Mouse (Mus musculus) heart, postnatal 10 days (tissue): Measurements from ENCODE around the gene Taf5l. TPM values are rescaled to one million over a fixed set of nuclear protein-coding genes. Genes with fewer than 3 reads are reported as not detected.
"Not testable (repeated sequence)": the region's sequence is repeated elsewhere in the genome, so short reads cannot be mapped to it uniquely, and the experiment has no call there.

ENCODE experiments used
- DNase-seq, 2 experiments: peaks; one replicate each; pipeline ENCODE4 v3.0.0; 2021
- intact Hi-C: fragments of 180-260 bp; cut with DNase I; formaldehyde crosslinking; loops from one replicate; pipeline ENCODE4 v1.15.1; 2025
- microRNA-seq, 2 experiments: library from miRNA; unstranded; fragments of <30 nt; microRNA quantifications; one replicate each; pipeline ENCODE4 v1.2.0; 2022
- total RNA-seq, 2 experiments: library from RNA; stranded (reverse); gene quantifications; 2 replicates each; pipeline ENCODE4 v1.2.3; 2021

Gene Taf5l
- total RNA-seq, 2 experiments from 2014 or later = 22.0 to 24.9 TPM

DNA sequence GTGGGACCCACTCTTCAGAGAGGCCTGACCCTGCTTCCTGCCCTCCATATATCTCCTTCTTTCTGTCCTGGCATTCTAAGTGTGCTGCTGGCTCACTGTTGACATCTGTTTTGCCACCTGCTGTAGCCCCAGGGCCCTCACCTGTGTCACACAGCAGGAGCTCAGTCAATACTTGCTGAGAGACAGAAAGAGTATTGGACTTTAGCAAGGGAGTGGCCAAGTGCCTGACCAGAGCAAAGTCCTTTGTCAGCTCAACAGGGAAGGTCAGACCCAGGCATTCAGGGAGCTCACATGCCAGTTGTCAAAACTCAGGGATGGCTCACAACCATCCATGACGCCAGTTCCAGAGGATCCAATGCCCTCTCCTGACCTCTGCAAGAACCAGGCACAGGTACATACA, 47.7 kb downstream of the Taf5l start:
- intact Hi-C loops = no loop called here
- DNase-seq = no peak

GRCm38 (mm10) chr8:123966896-123967295, 54.3 kb downstream of the Taf5l start:
- DNase-seq = no peak
- intact Hi-C loops = no loop called here

- no peak for DNase-seq
- intact Hi-C loops = no loop called here
These were observed 59.8 kb downstream of the Taf5l start for GRCm38 (mm10) chr8:123961371-123961770.

DNA sequence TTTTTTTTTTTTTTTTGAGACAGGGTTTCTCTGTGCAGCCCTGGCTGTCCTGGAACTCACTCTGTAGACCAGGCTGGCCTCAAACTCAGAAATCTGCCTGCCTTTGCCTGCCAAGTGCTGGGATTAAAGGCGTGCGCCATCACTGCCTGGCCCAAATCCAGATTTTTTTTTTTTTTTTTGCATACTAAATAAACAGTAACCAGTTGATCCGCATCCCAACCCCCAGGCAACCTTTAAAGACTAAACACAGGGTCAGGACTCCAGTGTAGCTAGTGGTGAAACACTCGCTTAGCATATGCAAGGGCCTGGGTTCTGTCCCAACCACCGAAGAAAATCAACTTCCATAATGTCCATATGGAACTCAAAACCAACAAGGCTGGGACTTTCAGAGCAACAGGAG, 60.6 kb downstream of the Taf5l start:
- intact Hi-C loops, DNase-seq: not testable (repeated sequence)

DNA sequence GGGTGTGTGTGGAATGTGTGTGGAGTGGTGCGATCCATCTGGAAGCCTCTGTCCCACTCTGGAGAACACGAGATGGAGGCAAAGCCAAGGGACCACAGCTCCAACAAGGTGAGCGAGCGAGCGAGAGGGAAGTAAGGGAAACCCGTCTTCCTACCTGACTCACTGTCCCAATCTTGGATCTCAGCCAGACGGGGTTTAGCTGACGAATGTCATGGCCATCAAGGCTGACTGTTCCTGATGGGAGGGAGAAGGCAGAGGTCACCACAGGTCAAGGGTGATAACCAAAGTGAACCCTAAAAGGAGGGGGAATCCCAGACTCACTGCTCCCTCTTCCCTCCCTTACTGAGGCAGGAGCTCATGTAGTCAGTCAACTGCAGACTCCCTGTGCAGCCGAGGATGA, 61.1 kb downstream of the Taf5l start:
- DNase-seq = no peak
- intact Hi-C loops = no loop called here

DNA sequence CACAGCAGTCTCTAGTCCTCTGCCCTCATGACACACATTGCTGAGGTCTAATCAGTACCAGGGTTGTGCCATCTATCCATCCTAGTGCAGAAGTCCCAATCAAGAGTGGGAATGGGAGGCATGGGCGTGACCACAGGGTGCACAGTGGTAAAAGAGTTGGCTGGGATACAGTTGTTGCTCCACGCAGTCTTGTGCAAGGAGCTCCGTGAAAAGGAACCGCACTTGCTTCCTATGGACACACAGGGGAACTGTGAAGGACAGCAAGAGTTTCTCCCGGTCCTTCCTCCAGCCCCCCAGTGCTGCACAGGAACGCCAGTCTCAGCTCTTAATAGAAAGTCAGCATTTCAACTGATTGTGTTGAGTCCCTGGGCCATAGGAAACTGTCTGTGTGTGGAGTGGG, 61.7 kb downstream of the Taf5l start:
- no peak for DNase-seq
- intact Hi-C loops = no loop called here

DNA sequence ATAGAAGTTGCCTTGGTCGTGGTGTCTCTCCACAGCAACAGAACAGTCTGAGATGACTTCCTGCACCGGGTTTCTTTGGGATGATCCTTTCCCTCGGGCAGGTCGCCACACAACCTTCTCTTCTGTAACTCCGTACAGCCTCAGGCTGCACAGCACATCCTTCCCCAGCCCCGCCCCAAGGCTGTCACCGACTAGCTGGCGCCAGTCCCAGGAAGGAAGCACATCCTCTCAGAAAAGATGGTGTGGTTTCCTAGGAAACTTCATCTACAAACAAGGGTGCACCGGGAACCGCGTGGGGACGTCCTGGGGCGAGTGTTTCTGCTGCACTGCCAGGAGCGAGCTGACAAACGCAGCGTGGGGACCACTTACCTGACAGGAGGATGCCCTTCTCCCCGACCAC, 63.1 kb downstream of the Taf5l start:
- peak; percentile 11 to 37 for DNase-seq
- intact Hi-C loops = no loop called here

GRCm38 (mm10) chr8:123954246-123954645, 67.0 kb downstream of the Taf5l start:
- no peak for DNase-seq
- intact Hi-C loops = no loop called here

- no peak for DNase-seq
- intact Hi-C loops = no loop called here
These were observed 67.5 kb downstream of the Taf5l start for GRCm38 (mm10) chr8:123953686-123954085.

DNA sequence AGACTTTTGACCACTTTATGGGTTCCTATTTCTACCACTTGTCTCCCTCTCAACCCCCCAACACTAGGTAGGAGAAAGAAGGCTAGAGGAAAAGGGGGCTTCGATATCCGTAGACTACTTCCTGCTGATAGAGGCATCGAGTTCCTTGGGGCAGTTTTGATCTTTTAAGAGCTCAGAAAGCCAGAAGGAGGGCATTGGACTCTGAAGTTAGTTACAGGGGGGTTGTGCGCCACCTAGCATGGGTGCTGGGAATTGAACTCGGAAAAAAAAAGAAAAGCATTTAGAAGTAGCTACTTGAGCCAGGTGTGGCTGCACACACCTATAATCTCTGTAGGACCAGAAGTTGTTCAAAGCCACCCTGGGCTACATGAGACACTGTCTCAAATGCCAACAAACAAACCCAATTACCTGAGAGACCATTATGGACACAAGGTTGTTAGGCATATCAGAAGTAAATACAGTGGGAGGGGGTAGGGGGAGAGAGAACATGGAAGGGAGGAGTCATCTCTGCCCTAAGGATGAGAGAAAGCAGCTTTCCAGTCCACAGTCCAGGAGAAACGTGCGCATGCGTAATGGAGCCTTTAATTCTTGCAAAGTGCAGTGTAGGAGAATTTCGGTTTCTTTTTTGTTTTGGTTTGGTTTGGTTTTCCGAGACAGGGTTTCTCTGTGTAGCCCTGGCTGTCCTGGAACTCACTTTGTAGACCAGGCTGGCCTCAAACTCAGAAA, 71.0 kb downstream of the Taf5l start:
- peak; percentile 61 to 75 for DNase-seq
- intact Hi-C loops = loop anchor here (2.0 kb wide), 1 partner anchor 33 kb away; the partner anchor contains the start of gene Abcb10

DNA sequence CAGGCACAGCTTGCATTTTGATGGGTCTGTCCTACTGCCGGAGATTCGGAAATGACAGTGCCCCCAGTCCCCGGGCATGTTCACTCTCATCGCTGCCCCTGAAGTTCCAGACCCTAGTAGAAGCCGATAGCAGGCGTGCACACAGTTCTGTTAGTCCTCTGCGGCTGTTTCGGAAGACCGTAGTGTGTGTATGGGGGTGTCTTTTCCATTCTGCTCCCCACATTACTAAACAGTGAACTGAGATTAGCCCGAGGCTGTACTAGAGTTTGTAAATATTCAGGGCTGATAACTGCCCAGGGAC, 71.6 kb downstream of the Taf5l start:
- DNase-seq = no peak
- intact Hi-C loops = loop anchor here (2.0 kb wide), 1 partner anchor 71 kb away; the partner anchor contains the start of genes Taf5l and Urb2

DNA sequence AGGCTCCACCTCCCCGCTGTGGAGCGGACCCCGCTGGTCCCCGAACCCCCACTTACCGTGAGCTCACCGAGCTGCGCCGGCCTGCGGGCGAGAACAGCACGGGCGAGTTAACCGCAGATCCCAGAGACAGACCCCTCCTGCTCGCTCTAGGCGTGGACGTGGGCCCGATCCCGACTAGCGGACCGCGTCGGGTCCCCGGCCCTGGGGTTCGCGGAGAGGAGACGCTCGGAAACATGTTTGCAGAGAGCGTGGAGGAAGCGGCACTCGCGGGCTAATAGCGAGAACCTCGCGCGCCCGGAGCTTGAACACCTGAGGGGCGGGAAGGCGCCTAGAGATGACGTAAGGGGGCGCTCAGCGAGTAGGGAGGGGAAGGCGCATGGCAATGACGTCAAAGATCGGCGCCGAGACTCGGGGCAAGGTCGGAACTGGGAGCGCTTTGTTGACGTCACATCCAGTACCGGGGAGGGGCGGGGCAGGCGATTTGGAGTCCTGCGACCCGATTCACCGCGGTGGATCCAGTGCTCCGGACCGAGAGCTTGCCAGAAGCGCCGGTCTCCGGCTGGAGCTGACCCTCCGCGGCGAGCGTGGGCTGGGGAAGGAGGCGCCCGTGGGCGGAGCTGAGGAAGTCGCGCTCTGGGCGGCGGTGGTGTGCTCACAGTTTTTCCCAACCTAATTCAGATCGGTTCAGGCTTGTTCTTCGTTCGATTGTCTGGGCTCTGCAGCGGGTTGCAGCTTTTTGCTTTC, 72.1 kb downstream of the Taf5l start, which contains the start of gene Nup133:
Nup133 (minus strand) TSS at position 324 of the 744 bp plus-strand sequence.
- intact Hi-C loops = loop anchor here (2.0 kb wide), 1 partner anchor 72 kb away; the partner anchor contains the start of genes Taf5l and Urb2
- peak; percentile 99 to 100 for DNase-seq

Small RNAs within 50 kb of the gene (microRNA-seq; reads per million reads assigned to microRNA genes)
- gene Mir1967 = 0 to 0.24 reads per million in 2 experiments

Other genes starting within 250 kb of the Taf5l start
- gene Rab4a, start 215.4 kb downstream of the Taf5l start, total RNA-seq = 1 to 10 TPM; 8.0 to 9.5 TPM
- gene Ccsap, start 161.2 kb downstream of the Taf5l start, total RNA-seq = 1 to 10 TPM; 3.1 to 3.2 TPM
- 100 to 1,000 TPM; 224 to 226 TPM for gene Acta1, start 126.6 kb downstream of the Taf5l start, total RNA-seq
- gene Nup133, start 72.1 kb downstream of the Taf5l start, total RNA-seq = 10 to 100 TPM; 14.5 to 14.6 TPM
- 10 to 100 TPM; 39.6 to 45.6 TPM for gene Abcb10, start 38.3 kb downstream of the Taf5l start, total RNA-seq
- gene Urb2, start 111 bp upstream of the Taf5l start, total RNA-seq = 1 to 10 TPM; 7.0 to 8.6 TPM
- gene Galnt2, start 210.0 kb upstream of the Taf5l start, total RNA-seq = 10 to 100 TPM; 45.6 to 51.4 TPM